ENCODE assay signal across 34 mouse cellular contexts in the genomic region with DNA sequence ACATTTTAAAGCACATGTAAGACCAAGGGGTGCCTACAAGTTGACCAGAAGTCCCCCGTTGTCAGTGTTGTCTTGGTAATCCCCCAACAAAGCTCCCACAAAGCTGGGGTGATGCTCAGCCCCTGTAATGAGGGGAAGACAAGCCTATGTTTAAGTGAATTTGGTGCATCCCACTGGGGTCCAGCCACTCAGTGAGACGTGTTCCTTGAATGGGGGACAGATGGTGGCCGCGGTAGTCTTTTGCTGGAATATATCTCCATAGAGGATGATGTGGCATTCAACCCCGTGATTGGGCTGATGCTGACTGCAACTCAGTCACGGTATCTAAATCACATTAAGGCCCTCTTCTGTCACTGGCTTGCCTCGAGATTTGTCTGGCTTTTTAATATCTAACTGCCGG. TPM values are rescaled to one million over a fixed set of nuclear protein-coding genes. Genes with fewer than 3 reads are reported as not detected.
DNase-seq lines count a peak whose midpoint lies in the region; ATAC-seq and TF ChIP-seq lines count a peak whose summit lies in the region.
"Had no signal": no experiment of that assay in that cellular context is flagged by ENCODE, and none has a peak within 500 bp of the region (broad histone marks: within the 10 kb centered on the region; RNA-seq: fewer than 3 reads in every experiment).

No protein-coding gene starts in this region.

- no peak overlapping the region for H3K9ac ChIP-seq in hindbrain, embryonic 12.5 days
- no peak overlapping the region for H3K9ac ChIP-seq in hindbrain, embryonic 13.5 days
- no peak overlapping the region for H3K9ac ChIP-seq in hindbrain, postnatal 0 days (replicated peaks; ENCODE audit: low read length)
- no peak overlapping the region for H3K9ac ChIP-seq in midbrain, embryonic 14.5 days (replicated peaks; ENCODE audit: low read length)
- H3K9ac ChIP-seq in forebrain, embryonic 11.5 days (ENCODE audit: low read length) = no peak overlapping the region
- H3K9ac ChIP-seq: forebrain, embryonic 12.5 days; heart, embryonic 12.5 days; kidney, embryonic 15.5 days had no signal

- 0 out of 2 replicates have a peak, but pooled peaks cover 3% of the 10 kb centered on the region for H3K36me3 ChIP-seq in hindbrain, embryonic 12.5 days
- peaks cover 15% of the 10 kb centered on the region for H3K36me3 ChIP-seq in hindbrain, embryonic 13.5 days
- H3K36me3 ChIP-seq in hindbrain, postnatal 0 days (ENCODE audit: insufficient read depth, low read length) = no peaks in the 10 kb centered on the region
- H3K36me3 ChIP-seq in midbrain, embryonic 14.5 days (ENCODE audit: control insufficient read depth, insufficient read depth, low read length) = 0 out of 2 replicates have a peak, but pooled peaks cover 2% of the 10 kb centered on the region
- no peaks in the 10 kb centered on the region for H3K36me3 ChIP-seq in forebrain, embryonic 11.5 days (ENCODE audit: control insufficient read depth, insufficient read depth, low read length)

- no peak for TF ChIP-seq CTCF in brain, embryonic 14.5 days (IDR thresholded peaks at IDR 0.05; ENCODE audit: borderline replicate concordance, extremely low read depth, insufficient read depth, insufficient read length)
- TF ChIP-seq CTCF in hindbrain, postnatal 0 days (IDR thresholded peaks at IDR 0.05; ENCODE audit: low read depth) = no peak

- no peak for TF ChIP-seq POLR2A in brain, embryonic 14.5 days (IDR thresholded peaks at IDR 0.05; ENCODE audit: borderline replicate concordance, extremely low read depth, insufficient read depth, insufficient read length, poor library complexity, severe bottlenecking)

- 0 out of 2 replicates have a peak, but pooled peaks cover 20% of the 10 kb centered on the region for H3K4me1 ChIP-seq in hindbrain, embryonic 12.5 days
- H3K4me1 ChIP-seq in hindbrain, embryonic 13.5 days (replicated peaks) = peaks cover 2% of the 10 kb centered on the region; the same call in 1 of the 2 replicates
- no peaks in the 10 kb centered on the region for H3K4me1 ChIP-seq in hindbrain, postnatal 0 days (ENCODE audit: insufficient read depth, low read length)
- peaks cover 18% of the 10 kb centered on the region for H3K4me1 ChIP-seq in midbrain, embryonic 14.5 days (ENCODE audit: control insufficient read depth, insufficient read depth, low read length)
- H3K4me1 ChIP-seq in forebrain, embryonic 11.5 days (replicated peaks; ENCODE audit: control insufficient read depth, insufficient read depth, low read length) = no peaks in the 10 kb centered on the region
- H3K4me1 ChIP-seq: embryonic facial prominence, embryonic 10.5 days; heart, embryonic 12.5 days; kidney, embryonic 15.5 days had no signal

- peak; percentile 61 for DNase-seq in brain, embryonic 14.5 days (ENCODE audit: low read depth)
- DNase-seq in hindbrain, postnatal 0 days (ENCODE audit: low spot score) = peak; percentile 30
- peak; percentile 60 for DNase-seq in midbrain, embryonic 14.5 days
- no peak for DNase-seq in forebrain, embryonic 11.5 days (ENCODE audit: low spot score)
- no peak for DNase-seq in cerebellum, postnatal 25 days
- DNase-seq: adrenal gland, adult 2 months; B cell, adult 2 months; cerebellum, adult 18-20 months; cerebellum, postnatal 36 days; gastrocnemius, postnatal 14 days; heart, adult 18-20 months; heart, postnatal 10 days; kidney, postnatal 36 days; lung, postnatal 4 days; thymus, adult 2 months had no signal

- 57% methylated on average over 8 of the region's 8 CpGs for whole genome bisulfite sequencing in hindbrain, embryonic 12.5 days
- 42% methylated on average over 8 of the region's 8 CpGs for WGBS in hindbrain, embryonic 13.5 days
- 49% methylated on average over 8 of the region's 8 CpGs for WGBS in hindbrain, postnatal 0 days
- 20% methylated on average over 8 of the region's 8 CpGs for WGBS in midbrain, embryonic 14.5 days
- 83% methylated on average over 8 of the region's 8 CpGs for WGBS in forebrain, embryonic 11.5 days

- H3K9me3 ChIP-seq in hindbrain, embryonic 12.5 days (replicated peaks) = no peaks in the 10 kb centered on the region
- H3K9me3 ChIP-seq in hindbrain, embryonic 13.5 days = no peaks in the 10 kb centered on the region
- H3K9me3 ChIP-seq in hindbrain, postnatal 0 days (ENCODE audit: low read length) = no peaks in the 10 kb centered on the region
- no peaks in the 10 kb centered on the region for H3K9me3 ChIP-seq in midbrain, embryonic 14.5 days (ENCODE audit: control insufficient read depth, low read length)
- no peaks in the 10 kb centered on the region for H3K9me3 ChIP-seq in forebrain, embryonic 11.5 days (ENCODE audit: control insufficient read depth, low read length)
- H3K9me3 ChIP-seq: embryonic facial prominence, embryonic 10.5 days; forebrain, embryonic 12.5 days; G1E; heart, embryonic 12.5 days; kidney, embryonic 15.5 days had no signal

- no peak overlapping the region for H3K27ac ChIP-seq in hindbrain, embryonic 12.5 days
- no peak overlapping the region for H3K27ac ChIP-seq in hindbrain, embryonic 13.5 days
- H3K27ac ChIP-seq in hindbrain, postnatal 0 days = no peak overlapping the region
- no peak overlapping the region for H3K27ac ChIP-seq in midbrain, embryonic 14.5 days (replicated peaks; ENCODE audit: low read depth, low read length)
- no peak overlapping the region for H3K27ac ChIP-seq in forebrain, embryonic 11.5 days (ENCODE audit: low read depth, low read length)
- H3K27ac ChIP-seq: embryonic facial prominence, embryonic 10.5 days; forebrain, embryonic 12.5 days; kidney, embryonic 15.5 days had no signal

- ATAC-seq in hindbrain, embryonic 12.5 days (ENCODE audit: low FRiP score) = peak; percentile 38; the same call in 1 of the 2 replicates
- ATAC-seq in hindbrain, embryonic 13.5 days (ENCODE audit: low FRiP score) = no peak
- peak; percentile 10; the same call in 1 of the 2 replicates for ATAC-seq in hindbrain, postnatal 0 days
- ATAC-seq in midbrain, embryonic 14.5 days (ENCODE audit: low FRiP score, low TSS enrichment) = peak; percentile 72
- ATAC-seq in forebrain, embryonic 11.5 days (replicated peaks; ENCODE audit: low FRiP score) = no peak
- ATAC-seq: intestine, postnatal 0 days had no signal

- H3K4me3 ChIP-seq in hindbrain, embryonic 12.5 days = no peak overlapping the region
- no peak overlapping the region for H3K4me3 ChIP-seq in hindbrain, embryonic 13.5 days
- H3K4me3 ChIP-seq in hindbrain, postnatal 0 days (ENCODE audit: low read length) = no peak overlapping the region
- H3K4me3 ChIP-seq in midbrain, embryonic 14.5 days (replicated peaks; ENCODE audit: low read depth, low read length) = no peak overlapping the region
- no peak overlapping the region for H3K4me3 ChIP-seq in forebrain, embryonic 11.5 days (ENCODE audit: low read depth, low read length)
- H3K4me3 ChIP-seq: embryonic facial prominence, embryonic 10.5 days; forebrain, embryonic 12.5 days; heart, embryonic 12.5 days; kidney, embryonic 15.5 days had no signal

- no peaks in the 10 kb centered on the region for H3K27me3 ChIP-seq in hindbrain, embryonic 12.5 days
- no peaks in the 10 kb centered on the region for H3K27me3 ChIP-seq in hindbrain, embryonic 13.5 days
- H3K27me3 ChIP-seq in hindbrain, postnatal 0 days (ENCODE audit: insufficient read depth, low read length) = no peaks in the 10 kb centered on the region
- H3K27me3 ChIP-seq in midbrain, embryonic 14.5 days (ENCODE audit: control insufficient read depth, insufficient read depth, low read length) = no peaks in the 10 kb centered on the region
- no peaks in the 10 kb centered on the region for H3K27me3 ChIP-seq in forebrain, embryonic 11.5 days (ENCODE audit: control insufficient read depth, insufficient read depth, low read length)
- H3K27me3 ChIP-seq: CH12.LX; forebrain, embryonic 12.5 days; heart, embryonic 12.5 days; kidney, embryonic 15.5 days had no signal

- H3K4me2 ChIP-seq in hindbrain, embryonic 12.5 days (replicated peaks) = no peak overlapping the region
- H3K4me2 ChIP-seq in hindbrain, embryonic 13.5 days = no peak overlapping the region
- H3K4me2 ChIP-seq in hindbrain, postnatal 0 days (ENCODE audit: low read depth, low read length) = no peak overlapping the region
- no peak overlapping the region for H3K4me2 ChIP-seq in midbrain, embryonic 14.5 days (ENCODE audit: low read length)
- H3K4me2 ChIP-seq in forebrain, embryonic 11.5 days (ENCODE audit: low read depth, low read length, severe bottlenecking) = no peak overlapping the region
- H3K4me2 ChIP-seq: forebrain, embryonic 12.5 days; heart, embryonic 12.5 days; kidney, embryonic 15.5 days had no signal

RNA-seq across cellular contexts. Expression of a gene that starts 9.4 kb away (rescaled TPM):
- polyA plus RNA-seq in hindbrain, embryonic 12.5 days (2016; fragmentation: Nextera tagmentation; extraction: Ambion mirVana) = not detected in 2 replicates
- polyA plus RNA-seq in hindbrain, embryonic 13.5 days (2015; fragmentation: Nextera tagmentation; extraction: Ambion mirVana) = not detected in 2 replicates
- not detected in 2 replicates for polyA plus RNA-seq in brain, embryonic 14.5 days (2012; rRNA removed)
- total RNA-seq in hindbrain, postnatal 0 days (2014; rRNA removed) = not detected in 2 replicates
- polyA plus RNA-seq in hindbrain, postnatal 0 days (2015; fragmentation: Nextera tagmentation; extraction: Ambion mirVana) = not detected in 2 replicates
- not detected in 2 replicates for polyA plus RNA-seq in midbrain, embryonic 14.5 days (2014; fragmentation: Nextera tagmentation; extraction: Ambion mirVana)
- polyA plus RNA-seq in forebrain, embryonic 11.5 days (2014; fragmentation: Nextera tagmentation; extraction: Ambion mirVana) = not detected in 2 replicates
- total RNA-seq: adrenal gland, adult 2 months; CH12.LX; G1E; gastrocnemius, postnatal 14 days; heart, adult 18-20 months; heart, postnatal 10 days; layer of hippocampus, postnatal 14 days; left cerebral cortex, adult 8-10 months; liver, adult 2 months; megakaryocyte-erythroid progenitor cell, adult 5-6 weeks; neutrophil, adult 5-6 weeks had no signal
- polyA plus RNA-seq: adrenal gland, adult 2 months; embryonic facial prominence, embryonic 10.5 days; forebrain, embryonic 12.5 days; G1E; heart, embryonic 12.5 days; intestine, postnatal 0 days; kidney, embryonic 15.5 days; limb, embryonic 11.5 days; liver, adult 2 months; liver, embryonic 16.5 days; lung, embryonic 16.5 days; small intestine, adult 2 months; stomach, embryonic 16.5 days; thymus, adult 2 months had no signal

Comparison
In these comparisons a context has a peak if more than half of its experiments do, and no peak if none do; other contexts are left out.
1. ATAC-seq: peak in hindbrain, embryonic 12.5 days (single experiment), hindbrain, postnatal 0 days (single experiment) and midbrain, embryonic 14.5 days (single experiment); none in hindbrain, embryonic 13.5 days (single experiment) and forebrain, embryonic 11.5 days (single experiment).
2. DNase-seq: peak in brain, embryonic 14.5 days (single experiment), hindbrain, postnatal 0 days (single experiment) and midbrain, embryonic 14.5 days (single experiment); none in forebrain, embryonic 11.5 days (single experiment) and cerebellum, postnatal 25 days (0 of 2).